Mouse (Mus musculus) spleen, adult 2 months (tissue): Measurements from ENCODE around the gene Sfi1.
"Not testable (repeated sequence)": the region's sequence is repeated elsewhere in the genome, so short reads cannot be mapped to it uniquely, and the experiment has no call there.

Experiments
- CTCF ChIP-seq: fragments of 200-500 bp; IDR thresholded peaks from 2 replicates; pipeline ENCODE4 v1.5.1; 2011; ENCODE audit warnings: mild to moderate bottlenecking, inconsistent platforms; ENCODE audit not compliant: insufficient read depth, insufficient read length, insufficient replicate concordance; ENCODE audit errors: extremely low read depth
- POLR2A ChIP-seq: fragments of 200-500 bp; IDR thresholded peaks from 2 replicates; pipeline ENCODE4 v1.6.1; 2011; ENCODE audit warnings: low read depth, low read length, inconsistent platforms

DNA sequence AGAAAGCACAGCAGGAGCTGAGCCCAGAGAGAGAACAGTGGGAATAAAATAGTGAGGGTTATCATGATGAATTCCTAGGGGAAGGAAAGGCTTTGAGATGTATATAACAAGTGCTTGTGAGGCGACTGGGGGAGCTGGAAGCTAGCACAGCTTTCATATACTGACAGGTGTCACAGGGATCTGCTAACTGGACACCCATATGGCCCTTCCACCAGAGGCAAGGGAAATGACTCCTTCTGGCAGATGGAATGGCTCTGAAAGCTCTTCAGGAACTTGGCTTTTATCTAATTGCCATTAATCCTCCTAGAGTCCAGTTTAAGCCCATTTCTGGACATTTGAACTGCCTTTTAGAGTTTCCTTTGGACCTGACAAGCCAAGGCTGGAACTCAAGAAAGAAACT, 11.3 kb downstream of the Sfi1 start:
- TF ChIP-seq POLR2A, CTCF: not testable (repeated sequence)
